Mouse (Mus musculus) gonadal fat pad, adult 2 months (tissue): ENCODE measurements around the gene Arhgef40. TPM values are rescaled to one million over a fixed set of nuclear protein-coding genes. Genes with fewer than 3 reads are reported as not detected.

ENCODE experiments used
- polyA plus RNA-seq: library from polyadenylated mRNA; depleted of rRNA; stranded (reverse); fragments of >200 nt; gene quantifications from 2 replicates; pipeline ENCODE4 v1.2.3, GENCODE M21; 2012; rRNA removed

Gene Arhgef40
- polyA plus RNA-seq, 1 experiment = 103 TPM

Other genes with a start within 250 kb of the Arhgef40 start
- gene Ang4, start 211.1 kb upstream of the Arhgef40 start, polyA plus RNA-seq = not detected in 2 replicates
- gene AY358078, start 184.7 kb upstream of the Arhgef40 start, polyA plus RNA-seq = not detected in 2 replicates
- 0.34 TPM in 1 of 2 replicates, not detected in the other for gene Ear6, start 131.0 kb upstream of the Arhgef40 start, polyA plus RNA-seq
- gene Mettl17, start 99.9 kb upstream of the Arhgef40 start, polyA plus RNA-seq = 30.5 and 32.8 TPM in 2 replicates
- 0.51 and 0.77 TPM in 2 replicates for gene Slc39a2, start 91.8 kb upstream of the Arhgef40 start, polyA plus RNA-seq
- gene Ndrg2, start 70.6 kb upstream of the Arhgef40 start, polyA plus RNA-seq = 178 and 261 TPM in 2 replicates
- gene Tppp2, start 66.3 kb upstream of the Arhgef40 start, polyA plus RNA-seq = 1.6 and 2.3 TPM in 2 replicates
- gene Rnase13, start 61.9 kb upstream of the Arhgef40 start, polyA plus RNA-seq = 210 and 501 TPM in 2 replicates
- gene Tmem253, start 30.9 kb downstream of the Arhgef40 start, polyA plus RNA-seq = 0.51 and 0.55 TPM in 2 replicates
- gene Zfp219, start 36.0 kb downstream of the Arhgef40 start, polyA plus RNA-seq = 65.7 and 74.2 TPM in 2 replicates
- gene Olfr221, start 57.7 kb downstream of the Arhgef40 start, polyA plus RNA-seq = not detected in 2 replicates
- 62.5 and 71.6 TPM in 2 replicates for gene Hnrnpc, start 119.3 kb downstream of the Arhgef40 start, polyA plus RNA-seq
- 4.0 and 4.4 TPM in 2 replicates for gene Rpgrip1, start 126.0 kb downstream of the Arhgef40 start, polyA plus RNA-seq
- gene Supt16, start 212.7 kb downstream of the Arhgef40 start, polyA plus RNA-seq = 9.6 and 13.1 TPM in 2 replicates